8 mouse cellular contexts compared by ENCODE assay signal in genomic region chr3:95141952-95142616, GRCm38 (mm10). TPM values are rescaled to one million over a fixed set of nuclear protein-coding genes. Genes with fewer than 3 reads are reported as not detected.
DNase-seq lines count a peak whose midpoint lies in the region; ATAC-seq lines count a peak whose summit lies in the region.

TSS of gene Tnfaip8l2 (minus strand) at chr3:95142360.

- no peak for DNase-seq in forebrain, embryonic 11.5 days (ENCODE audit: low spot score)
- peak; percentile 66 for DNase-seq in liver
- DNase-seq in naive thymus-derived CD4-positive, alpha-beta T cell, adult 2 months (ENCODE audit: low read depth), result peak; percentile 74
- no peak for DNase-seq in ovary, postnatal 36 days (ENCODE audit: low spot score)
- DNase-seq in gastrocnemius, postnatal 10 days, result no peak
- DNase-seq in heart, postnatal 25 days (ENCODE audit: low spot score), result no peak

- no peaks in the 10 kb centered on the region for H3K4me1 ChIP-seq in forebrain, embryonic 12.5 days
- H3K4me1 ChIP-seq in forebrain, embryonic 11.5 days (replicated peaks; ENCODE audit: control insufficient read depth, insufficient read depth, low read length), result no peaks in the 10 kb centered on the region

- WGBS in forebrain, embryonic 12.5 days, result 82% methylated on average over 10 of the region's 10 CpGs
- 85% methylated on average over 10 of the region's 10 CpGs for WGBS in forebrain, embryonic 11.5 days

- ATAC-seq in forebrain, embryonic 12.5 days (ENCODE audit: low FRiP score), result peak; percentile 41; the same call in 1 of the 2 replicates
- ATAC-seq in forebrain, embryonic 11.5 days (replicated peaks; ENCODE audit: low FRiP score), result no peak
- peak; percentile 51 for ATAC-seq in CD4-positive, CD25-positive, alpha-beta regulatory T cell, adult 4 months

- H3K27ac ChIP-seq in forebrain, embryonic 12.5 days, result no peak within 1 kb of the TSS
- H3K27ac ChIP-seq in forebrain, embryonic 11.5 days (ENCODE audit: low read depth, low read length), result no peak within 1 kb of the TSS

- H3K9ac ChIP-seq in forebrain, embryonic 12.5 days, result no peak within 1 kb of the TSS
- H3K9ac ChIP-seq in forebrain, embryonic 11.5 days (ENCODE audit: low read length), result no peak within 1 kb of the TSS

- no peaks in the 10 kb centered on the region for H3K9me3 ChIP-seq in forebrain, embryonic 12.5 days
- no peaks in the 10 kb centered on the region for H3K9me3 ChIP-seq in forebrain, embryonic 11.5 days (ENCODE audit: control insufficient read depth, low read length)

- no peaks in the 10 kb centered on the region for H3K27me3 ChIP-seq in forebrain, embryonic 12.5 days
- H3K27me3 ChIP-seq in forebrain, embryonic 11.5 days (ENCODE audit: control insufficient read depth, insufficient read depth, low read length), result no peaks in the 10 kb centered on the region

- no peak within 1 kb of the TSS for H3K4me3 ChIP-seq in forebrain, embryonic 12.5 days (replicated peaks)
- no peak within 1 kb of the TSS for H3K4me3 ChIP-seq in forebrain, embryonic 11.5 days (ENCODE audit: low read depth, low read length)

- H3K4me2 ChIP-seq in forebrain, embryonic 12.5 days, result no peak within 1 kb of the TSS
- H3K4me2 ChIP-seq in forebrain, embryonic 11.5 days (ENCODE audit: low read depth, low read length, severe bottlenecking), result no peak within 1 kb of the TSS

- intact Hi-C loops in heart, postnatal 25 days (cut with DNase I), result loop anchor here (1.0 to 2.0 kb wide), 3 partner anchors 32 to 121 kb away; partner anchors contain the start of gene Gabpb2

- H3K36me3 ChIP-seq in forebrain, embryonic 12.5 days (replicated peaks), result peaks cover 16% of the 10 kb centered on the region
- no peaks in the 10 kb centered on the region for H3K36me3 ChIP-seq in forebrain, embryonic 11.5 days (ENCODE audit: control insufficient read depth, insufficient read depth, low read length)

RNA-seq across cellular contexts. Expression of gene Tnfaip8l2, which starts in this region (rescaled TPM):
- polyA plus RNA-seq in forebrain, embryonic 12.5 days (2016; fragmentation: Nextera tagmentation; extraction: Ambion mirVana), result 1.5 and 2.0 TPM in 2 replicates
- 1.3 and 1.9 TPM in 2 replicates for polyA plus RNA-seq in forebrain, embryonic 11.5 days (2014; fragmentation: Nextera tagmentation; extraction: Ambion mirVana)
- 100 to 1,000 TPM; 238 to 312 TPM for polyA plus RNA-seq in CD4-positive, CD25-positive, alpha-beta regulatory T cell, adult 4 months (2017; shearing (Covaris generic))
- total RNA-seq in gastrocnemius, postnatal 10 days (2021), result 1 to 10 TPM; 1.8 to 2.3 TPM
- 1 to 10 TPM; 2.0 to 2.1 TPM for total RNA-seq in heart, postnatal 25 days (2021)

Comparison
In these comparisons a context has a peak if more than half of its experiments do, and no peak if none do; other contexts are left out.
1. RNA of gene Tnfaip8l2 (polyA plus RNA-seq): 238 to 312 TPM in CD4-positive, CD25-positive, alpha-beta regulatory T cell, adult 4 months; 1.5 to 2.0 TPM in forebrain, embryonic 12.5 days and 1.3 to 1.9 TPM in forebrain, embryonic 11.5 days; every median in the first group is over 10 times any median in the second.
2. DNase-seq: peak in liver (single experiment) and naive thymus-derived CD4-positive, alpha-beta T cell, adult 2 months (single experiment); none in forebrain, embryonic 11.5 days (single experiment), ovary, postnatal 36 days (single experiment), gastrocnemius, postnatal 10 days (single experiment) and heart, postnatal 25 days (single experiment).